Mouse (Mus musculus): ENCODE results near the gene Cbx4.

Gene Cbx4

DNA sequence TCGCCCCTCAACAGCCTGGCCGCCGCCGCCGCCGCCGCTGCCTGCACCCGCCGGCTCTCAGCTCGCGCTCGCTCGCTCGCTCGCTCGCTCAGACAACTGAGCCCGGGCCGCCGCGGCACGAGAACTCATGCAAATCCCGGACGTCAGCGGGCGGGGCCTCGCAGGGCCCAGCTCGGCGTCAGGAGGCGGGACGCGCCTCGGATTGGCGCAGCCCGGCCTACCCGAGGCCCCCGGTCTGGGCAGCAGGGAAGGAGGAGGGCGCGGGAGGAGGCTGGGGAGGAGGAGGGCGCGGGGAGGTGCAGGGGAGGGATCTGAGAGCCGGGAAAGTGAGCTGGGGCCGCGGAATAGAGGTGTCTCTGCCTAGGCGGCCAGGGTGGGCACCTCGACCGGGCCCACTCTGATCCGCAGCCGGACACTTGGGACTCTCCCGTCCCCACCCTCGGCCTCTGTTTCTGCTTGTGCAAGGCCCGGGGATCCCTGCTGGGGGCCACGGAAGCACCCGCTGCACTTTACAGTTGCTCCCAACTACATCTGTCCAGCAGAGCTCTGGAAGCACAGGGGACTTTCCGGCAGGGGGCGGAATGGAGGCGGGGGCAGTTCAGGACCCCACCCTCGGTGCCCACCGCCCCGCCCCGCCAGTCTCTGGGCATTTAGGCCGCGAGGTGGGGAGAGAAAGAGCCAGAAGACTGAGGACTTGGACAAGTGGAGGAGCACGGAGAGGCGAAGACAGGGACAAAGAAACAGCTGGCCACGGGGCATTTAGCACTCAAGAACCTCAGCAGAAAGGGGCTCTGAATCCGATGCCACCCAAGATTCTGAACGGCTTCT is at the start of gene Cbx4:
TSS of gene Cbx4 (minus strand) at position 78 of the 828 bp plus-strand sequence.
- peak; percentile 97 for DNase-seq (ENCODE audit: low read depth, low spot score)

DNA sequence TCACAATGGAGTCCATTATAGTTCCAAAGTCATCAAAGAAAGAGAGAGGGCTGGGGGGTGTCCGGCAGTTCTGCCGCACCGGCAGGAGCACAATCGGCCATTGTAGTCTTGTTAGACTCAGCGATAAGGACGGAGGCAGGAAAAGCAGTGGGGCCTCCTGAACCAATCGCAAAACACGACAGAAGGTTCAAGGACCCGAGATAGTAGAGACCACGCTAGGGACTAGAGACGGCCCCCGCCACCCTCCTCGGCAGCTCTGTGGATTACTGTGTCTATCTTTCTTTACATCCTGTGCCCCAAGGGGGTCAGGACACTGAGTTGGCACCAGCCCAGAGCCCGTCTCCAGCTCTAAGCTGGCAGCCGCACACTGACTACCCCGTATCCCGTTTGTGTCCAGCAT is 48.6 kb upstream of the Cbx4 start:
- peak; percentile 39 for DNase-seq (ENCODE audit: low read depth, low spot score)

DNA sequence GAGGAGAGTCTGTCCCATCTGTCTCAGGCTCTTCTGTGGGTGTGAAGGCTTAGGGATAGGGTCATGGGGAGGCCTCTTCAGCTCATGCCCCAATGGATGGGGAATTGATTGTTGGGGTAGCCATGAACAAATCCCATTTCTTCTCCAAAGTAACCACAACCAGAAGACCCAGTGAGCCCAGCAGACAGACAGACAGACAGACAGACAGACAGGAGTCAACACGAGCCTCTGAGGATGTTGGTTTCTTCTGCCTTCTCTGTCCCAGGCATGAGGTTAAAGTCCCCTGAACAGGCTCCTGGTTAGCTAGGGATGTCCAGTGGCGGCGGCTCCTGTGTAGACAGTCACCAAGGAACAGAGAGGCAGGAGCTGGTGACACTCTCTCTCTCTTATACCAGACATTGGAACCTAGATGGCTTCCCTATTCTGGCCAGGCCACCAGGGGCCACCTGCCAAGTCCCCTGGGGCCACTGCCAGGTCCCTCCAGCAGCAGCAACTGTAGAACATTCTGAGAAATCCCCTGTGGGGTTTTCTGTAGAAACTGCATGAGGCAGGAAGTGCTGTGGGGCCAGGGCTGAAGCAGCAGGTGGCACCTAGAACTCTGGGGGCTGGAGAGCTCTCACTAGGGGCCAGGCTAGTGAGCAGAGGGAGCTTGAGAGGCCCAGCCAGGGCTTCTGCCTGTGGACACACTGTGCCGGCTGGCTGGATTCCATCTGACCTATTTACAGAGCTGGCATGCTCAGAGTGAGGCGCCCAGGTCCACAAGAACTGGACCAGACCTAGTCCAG is 47.6 kb upstream of the Cbx4 start:
- peak; percentile 69 for DNase-seq (ENCODE audit: low read depth, low spot score)

DNA sequence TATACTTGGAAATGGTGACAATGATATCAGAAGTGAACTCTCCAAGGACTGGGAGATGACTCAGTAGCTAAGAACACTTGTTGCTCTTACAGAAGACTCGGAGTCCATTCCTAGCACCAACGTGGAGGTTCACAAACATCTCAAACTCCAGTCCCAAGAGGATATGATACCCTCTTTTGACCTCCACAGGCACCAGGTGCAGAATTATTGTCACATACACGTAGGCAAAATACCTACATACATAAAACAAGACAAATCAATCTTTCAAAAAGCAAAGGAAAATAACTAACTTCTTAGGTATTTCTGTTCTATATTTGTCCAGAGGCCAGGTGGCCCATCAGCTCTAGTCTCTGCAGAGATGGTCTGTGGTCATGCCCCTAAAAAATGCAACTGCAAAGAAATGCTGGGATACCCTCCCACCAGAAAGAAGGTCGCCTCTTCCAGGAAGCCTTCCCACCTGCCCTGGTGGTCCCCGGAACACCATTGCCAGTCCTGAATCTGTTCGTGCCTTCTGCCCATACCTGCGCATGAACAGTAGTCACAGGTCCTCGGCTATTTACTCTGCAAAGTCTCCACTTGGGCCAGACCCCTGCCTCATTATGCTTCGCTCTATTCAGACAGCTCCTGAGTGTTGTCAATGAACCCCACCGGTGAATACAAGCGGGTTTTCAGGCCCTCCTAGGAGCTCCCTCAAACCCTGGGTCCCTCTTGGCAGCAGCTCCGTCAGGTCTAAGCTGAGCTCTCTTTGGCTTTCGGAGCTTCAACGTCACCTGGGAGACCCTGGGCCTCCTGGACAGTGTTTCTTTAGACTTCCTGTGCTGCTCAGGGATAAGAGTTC is 46.4 kb upstream of the Cbx4 start:
- no peak for DNase-seq (ENCODE audit: low read depth, low spot score)

GRCm38 (mm10) chr11:119130081-119130765 is 44.2 kb upstream of the Cbx4 start:
- no peak for DNase-seq (ENCODE audit: low read depth, low spot score)

DNA sequence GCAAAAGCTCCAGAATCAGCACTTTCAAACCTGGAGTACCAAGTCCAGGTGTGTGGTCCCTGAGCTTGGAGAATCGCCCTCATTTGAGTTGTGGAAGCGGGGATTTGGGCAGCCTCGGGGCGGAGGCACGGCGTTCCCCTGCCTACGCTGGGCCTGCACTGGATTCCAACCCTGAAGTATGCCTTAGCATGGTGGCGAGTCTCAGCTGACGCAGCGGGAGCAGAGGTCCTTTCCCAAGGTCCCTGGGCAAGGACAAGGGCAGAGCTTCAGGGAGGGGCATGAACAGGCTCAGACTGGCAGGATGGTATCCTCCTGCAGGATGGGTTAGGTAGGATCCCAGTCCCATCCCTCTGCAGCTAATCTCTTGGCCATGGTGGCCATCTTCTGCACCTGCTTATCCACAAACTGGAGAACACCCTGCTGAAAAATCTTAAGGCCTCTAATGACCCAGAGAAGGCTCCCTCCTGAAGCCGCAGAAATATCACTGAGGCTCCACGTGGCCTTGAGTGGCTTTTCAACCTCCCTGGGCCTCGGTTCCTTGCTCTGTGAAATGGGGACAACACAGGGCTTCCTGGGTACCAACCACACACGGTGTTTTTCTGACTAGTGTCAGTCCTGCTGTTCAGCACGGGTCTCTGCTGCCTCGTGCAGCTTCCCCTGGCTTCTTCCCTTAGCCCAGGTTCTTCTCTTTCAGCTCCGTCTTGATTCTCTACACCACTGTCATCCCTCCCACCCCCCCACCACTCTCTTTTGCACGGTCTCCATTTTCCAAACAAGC is 43.4 kb upstream of the Cbx4 start:
- DNase-seq (ENCODE audit: low read depth, low spot score): no peak

GRCm38 (mm10) chr11:119128668-119129280 is 42.8 kb upstream of the Cbx4 start:
- no peak for DNase-seq (ENCODE audit: low read depth, low spot score)

DNA sequence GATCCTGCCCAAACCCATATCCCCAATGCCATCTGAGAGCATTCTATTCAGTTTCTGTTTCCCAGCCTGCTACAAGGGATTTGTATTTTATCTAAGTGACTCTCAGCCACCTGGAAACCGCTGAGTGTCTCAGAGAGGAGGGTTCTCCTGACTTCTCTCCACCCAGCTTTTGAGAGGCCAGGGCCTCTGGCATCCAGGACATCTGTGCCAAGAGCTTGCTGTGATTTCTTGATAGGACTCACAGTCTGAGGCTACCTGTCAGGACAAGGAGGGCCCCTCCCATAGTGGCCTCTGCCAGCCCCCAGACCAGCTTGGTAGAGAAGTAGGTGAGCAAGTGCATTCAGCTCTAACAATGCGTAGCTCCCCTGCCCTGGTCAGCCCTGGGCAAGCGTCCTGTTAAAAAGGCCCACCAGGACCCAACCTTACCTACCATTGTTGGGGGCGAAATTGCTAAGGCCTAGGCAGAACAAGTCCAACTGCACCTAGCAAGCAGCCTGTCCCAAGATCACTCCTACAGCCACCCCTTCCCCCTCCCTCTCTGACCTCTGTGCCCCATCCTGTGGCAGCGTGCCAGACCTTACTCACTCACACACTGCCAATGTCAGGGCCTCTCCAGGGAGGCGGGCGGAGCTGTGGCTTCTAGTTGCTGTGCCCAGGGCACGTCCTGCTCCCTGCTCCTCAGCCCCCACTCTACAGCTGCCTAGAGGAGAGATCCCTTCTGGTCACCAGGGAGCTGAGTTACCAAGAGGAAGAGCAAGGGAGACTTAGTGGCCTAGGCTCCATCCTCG is 41.9 kb upstream of the Cbx4 start:
- peak; percentile 68 for DNase-seq (ENCODE audit: low read depth, low spot score)

DNA sequence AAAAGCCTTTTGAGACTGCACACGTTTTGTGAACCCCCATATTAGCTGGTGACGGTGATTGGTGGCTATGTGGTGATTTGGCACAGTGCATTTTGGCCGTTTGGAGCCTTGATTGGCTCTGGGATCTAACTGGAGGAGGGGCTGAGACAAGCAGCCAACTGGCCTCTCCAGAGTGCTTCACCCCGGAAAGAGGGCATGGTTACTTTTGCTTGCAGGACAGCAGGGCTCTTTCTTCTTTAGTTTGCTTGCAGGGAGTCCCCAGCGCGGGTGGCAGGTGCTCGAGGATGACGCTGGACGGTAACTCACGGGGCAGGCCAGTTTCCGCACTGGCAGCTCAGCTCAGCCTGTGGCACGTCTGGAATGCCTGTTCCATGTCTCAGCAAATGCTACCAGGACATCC is 41.1 kb upstream of the Cbx4 start:
- DNase-seq (ENCODE audit: low read depth, low spot score): no peak

- no peak for DNase-seq (ENCODE audit: low read depth, low spot score)
Measured at GRCm38 (mm10) chr11:119125929-119126861, 40.2 kb upstream of the Cbx4 start.

DNA sequence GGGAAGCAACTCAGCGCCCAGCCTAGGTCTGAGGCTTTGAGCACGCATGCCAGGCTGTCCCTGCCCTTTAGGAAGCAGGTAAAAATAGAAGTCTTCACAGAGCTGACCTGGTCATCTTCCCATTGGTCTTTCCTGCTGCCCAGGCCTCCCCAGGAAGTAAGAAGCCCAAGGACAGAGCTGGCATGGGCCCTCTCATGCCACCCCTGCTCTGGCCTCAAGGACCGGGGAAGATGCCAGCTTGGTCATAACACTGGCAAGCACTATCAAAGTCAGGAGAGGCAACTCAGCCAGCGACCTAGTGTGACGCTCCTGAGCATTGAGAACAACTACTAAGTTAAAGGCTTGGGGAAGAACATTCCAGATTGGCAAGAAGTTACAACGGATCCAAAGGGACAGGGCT is 38.5 kb upstream of the Cbx4 start:
- DNase-seq (ENCODE audit: low read depth, low spot score): no peak

DNA sequence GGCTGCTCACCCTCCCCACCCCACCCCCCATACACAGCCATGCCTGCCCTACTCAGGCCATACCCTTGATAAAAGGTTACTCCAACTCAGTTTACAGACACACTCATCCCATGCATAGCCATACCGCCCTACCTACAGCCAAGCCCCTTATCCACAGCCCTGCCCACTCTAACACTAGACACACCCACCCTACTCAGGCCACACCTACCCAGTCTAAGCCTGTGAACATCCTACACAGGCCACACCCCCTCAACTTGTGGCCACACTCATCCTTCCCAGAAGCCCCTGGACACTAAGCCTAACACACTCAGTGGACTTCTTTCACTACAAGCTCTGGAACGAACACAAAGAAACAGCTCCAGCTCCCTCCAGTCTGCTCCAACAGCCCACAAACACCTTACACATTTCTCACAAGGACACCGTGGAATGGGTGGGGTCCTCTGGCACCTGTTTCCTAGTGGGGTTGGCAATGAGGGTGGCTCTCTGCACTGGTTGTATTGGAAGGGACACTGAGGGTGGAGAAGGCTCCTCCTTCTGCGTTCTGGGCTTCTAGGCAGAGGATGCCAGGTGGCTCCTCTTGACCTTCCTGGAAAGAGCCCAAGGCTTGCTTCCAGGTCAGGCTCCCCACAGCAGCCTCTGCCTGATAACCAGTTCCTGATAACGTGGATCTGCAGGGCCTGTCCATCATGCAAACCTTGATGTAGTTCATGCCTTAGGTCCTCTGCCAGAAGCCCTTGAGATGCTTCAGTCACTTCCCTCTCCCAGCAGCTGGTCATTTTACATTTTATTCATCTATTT is 37.7 kb upstream of the Cbx4 start:
- no peak for DNase-seq (ENCODE audit: low read depth, low spot score)

DNA sequence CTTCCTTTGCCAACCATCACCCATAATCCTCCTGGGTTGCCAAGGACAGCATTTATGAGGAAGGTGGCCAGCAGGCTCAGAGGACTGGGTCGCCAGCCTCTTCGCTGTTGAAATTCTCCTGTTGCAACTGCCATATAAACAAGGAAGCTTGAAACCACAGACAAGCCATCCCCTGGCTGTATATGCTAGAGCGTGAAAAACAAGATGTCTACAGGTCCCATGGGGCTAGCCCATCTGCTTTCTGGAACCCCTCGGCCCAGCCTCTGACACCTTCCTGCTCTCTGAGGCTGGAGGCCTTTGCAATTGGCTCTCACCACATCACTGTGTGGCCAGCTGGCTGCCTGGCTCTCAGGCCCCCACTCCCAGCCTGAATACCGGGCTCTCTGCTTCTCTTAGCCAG is 36.4 kb upstream of the Cbx4 start:
- no peak for DNase-seq (ENCODE audit: low read depth, low spot score)

GRCm38 (mm10) chr11:119118905-119119304 is 32.9 kb upstream of the Cbx4 start:
- DNase-seq (ENCODE audit: low read depth, low spot score): no peak

GRCm38 (mm10) chr11:119117945-119118344 is 31.9 kb upstream of the Cbx4 start:
- no peak for DNase-seq (ENCODE audit: low read depth, low spot score)

DNA sequence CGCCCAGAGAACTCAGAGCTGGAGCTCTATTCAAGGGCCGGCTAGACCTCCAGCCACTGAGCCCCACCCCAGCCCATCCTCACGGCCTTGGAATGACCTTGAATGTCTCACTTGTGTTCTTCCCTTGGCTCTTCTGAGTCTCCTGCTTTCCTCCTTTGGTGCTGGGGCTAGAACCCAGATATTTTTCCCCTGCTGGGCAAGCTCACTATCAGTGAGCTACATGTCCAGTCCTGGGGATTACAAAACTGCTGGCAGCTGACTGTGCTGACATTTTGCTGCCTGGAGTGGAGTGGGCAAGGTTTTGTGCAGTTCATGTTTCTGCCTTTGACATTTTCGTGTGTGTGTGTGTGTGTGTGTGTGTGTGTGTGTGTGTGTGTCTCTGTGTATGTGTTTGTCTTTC is 31.0 kb upstream of the Cbx4 start:
- DNase-seq (ENCODE audit: low read depth, low spot score): no peak

- no peak for DNase-seq (ENCODE audit: low read depth, low spot score)
Measured at GRCm38 (mm10) chr11:119112721-119113120, 26.7 kb upstream of the Cbx4 start.
